Mouse (Mus musculus) embryonic stem cell, embryonic (primary cell): ENCODE results near the gene Rgs14.

ENCODE experiments used
- CTCF ChIA-PET, 4 experiments: fragments of 300-600 bp in 2 of 4; fragments of 350-600 bp in 2 of 4; sonication (Branson Sonifier 250); formaldehyde crosslinking; loops; one replicate each; lab custom pipeline; 2022; ENCODE audit warnings: inconsistent platforms in 2 of 4; lab: Charles Lee
- POLR2A ChIA-PET, 4 experiments: fragments of 300-600 bp in 2 of 4; fragments of 350-600 bp in 2 of 4; sonication (Branson Sonifier 250); formaldehyde crosslinking; loops; one replicate each; lab custom pipeline; 2022; ENCODE audit warnings: antibody characterized with exemption in 4 of 4, inconsistent platforms in 1 of 4; lab: Charles Lee

The Rgs14 gene

GRCm38 (mm10) chr13:55407341-55407740 is 37.8 kb downstream of the Rgs14 start:
- CTCF ChIA-PET, result interaction anchor here (0.5 to 2.3 kb wide), 6 partner anchors 11 to 110 kb away, joined by 3 to 10 read pairs (median 6); no protein-coding TSS in a partner anchor
- POLR2A ChIA-PET, result interaction anchor here in 2 of 4 experiments (0.5 to 1.4 kb wide), 5 partner anchors 13 to 232 kb away, joined by 3 to 4 read pairs (median 3); no protein-coding TSS in a partner anchor

DNA sequence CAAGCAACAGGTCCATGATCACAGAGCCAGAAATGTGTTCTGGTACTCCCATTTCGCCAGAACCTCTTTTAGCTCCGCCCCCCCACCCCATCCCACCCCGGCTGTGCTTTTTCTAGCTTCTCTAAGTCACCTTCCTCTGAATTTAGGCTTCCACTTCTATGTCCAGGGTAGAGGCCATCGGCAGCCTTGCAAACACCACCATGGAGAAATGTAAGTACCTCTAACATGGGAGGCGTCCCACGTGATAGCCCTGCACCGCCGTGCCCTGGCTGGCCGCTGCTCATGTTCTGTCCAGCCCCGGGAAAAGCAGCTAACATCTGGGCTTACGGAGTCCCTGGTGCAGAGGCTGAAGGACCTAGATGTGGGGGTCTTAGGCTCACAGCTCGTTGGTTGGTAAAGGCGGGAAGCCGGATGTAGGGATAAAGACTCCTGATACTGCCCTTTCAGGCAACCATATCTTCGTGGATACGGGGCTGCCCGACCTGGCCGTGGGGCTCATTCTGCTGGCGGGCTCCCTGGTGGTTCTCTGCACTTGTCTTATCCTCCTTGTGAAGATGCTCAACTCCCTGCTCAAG is 39.1 kb downstream of the Rgs14 start:
- CTCF ChIA-PET, result interaction anchor here in 3 of 4 experiments (0.5 to 2.3 kb wide), 6 partner anchors 10 to 120 kb away, joined by 3 to 11 read pairs (median 6); no protein-coding TSS in a partner anchor

GRCm38 (mm10) chr13:55411826-55412225 is 42.3 kb downstream of the Rgs14 start:
- ChIA-PET CTCF (interaction anchor here in 2 of 4 experiments (0.6 to 1.5 kb wide), 3 partner anchors 8 to 105 kb away, joined by 3 to 4 read pairs (median 3); no protein-coding TSS in a partner anchor), POLR2A (no interaction called here)

More for the DNA sequence above, 39.1 kb downstream of the Rgs14 start:
- POLR2A ChIA-PET, result interaction anchor here in 2 of 4 experiments (0.6 to 1.4 kb wide), 6 partner anchors 9 to 62 kb away, joined by 3 read pairs; partner anchors contain the start of gene Grk6 (in 1 of the 2)

GRCm38 (mm10) chr13:55412643-55413307 is 43.2 kb downstream of the Rgs14 start:
- CTCF ChIA-PET, result no interaction called here
- POLR2A ChIA-PET, result no interaction called here

DNA sequence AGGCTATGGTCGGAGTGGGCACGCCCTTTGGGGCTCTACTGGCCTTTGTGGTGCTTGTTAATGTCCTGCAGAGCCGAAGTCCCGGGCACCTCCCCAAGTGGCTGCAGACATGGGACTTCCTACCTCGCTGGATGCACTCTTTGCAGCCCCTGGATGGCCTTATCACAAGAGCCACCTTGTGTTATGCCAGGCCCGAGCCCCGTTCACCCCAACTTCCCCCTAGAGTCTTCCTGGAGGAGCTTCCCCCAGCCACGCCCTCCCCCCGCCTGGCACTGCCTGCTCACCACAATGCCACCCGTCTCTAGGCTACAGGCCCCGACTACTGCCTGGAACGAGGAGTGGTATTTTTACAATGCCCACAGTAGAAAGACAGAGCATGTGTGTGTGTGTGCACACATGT is 43.8 kb downstream of the Rgs14 start:
- POLR2A ChIA-PET, result no interaction called here
- CTCF ChIA-PET, result no interaction called here

DNA sequence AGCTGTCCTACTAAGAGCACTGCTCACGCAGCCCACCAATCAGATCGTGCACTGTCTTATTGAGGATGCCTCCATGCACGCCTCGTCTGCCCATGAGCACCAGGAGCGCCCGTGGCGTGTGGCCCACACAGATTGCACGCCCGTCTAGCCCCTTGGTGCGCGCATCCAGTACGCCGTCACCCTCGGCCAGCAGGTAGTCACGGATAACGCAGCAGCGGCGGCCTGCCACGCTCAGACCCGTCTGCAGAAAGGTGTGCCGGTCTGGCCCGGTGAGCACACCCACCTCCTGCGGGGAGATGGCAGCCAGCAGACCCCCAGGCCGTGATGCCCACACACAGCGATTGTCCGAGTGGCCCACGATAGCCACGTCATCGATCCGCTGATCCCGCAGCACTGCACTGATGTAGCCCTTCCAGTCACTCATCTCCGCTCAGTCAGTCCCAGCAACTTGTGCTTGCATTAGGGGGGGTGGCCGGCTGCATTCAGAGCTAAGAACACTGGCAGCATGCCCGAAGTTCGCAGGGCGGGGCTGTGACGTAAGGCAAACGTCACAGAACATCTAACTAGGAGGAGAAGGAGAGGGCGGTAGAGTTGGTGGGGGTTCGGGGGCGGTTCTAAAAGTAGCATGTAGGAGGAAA is 45.3 kb downstream of the Rgs14 start, which contains the start of gene Pfn3:
Gene Pfn3, minus strand, starts transcription at position 490 of the 638 bp plus-strand sequence.
- ChIA-PET CTCF (interaction anchor here in 2 of 4 experiments (0.6 to 1.8 kb wide), 3 partner anchors 9 to 19 kb away, joined by 4 to 18 read pairs (median 5); no protein-coding TSS in a partner anchor), POLR2A (interaction anchor here in 3 of 4 experiments (0.6 to 1.5 kb wide), 3 partner anchors 19 to 87 kb away, joined by 3 to 6 read pairs (median 5); no protein-coding TSS in a partner anchor)

GRCm38 (mm10) chr13:55418004-55418403 is 48.5 kb downstream of the Rgs14 start:
- CTCF ChIA-PET, result interaction anchor here (0.5 to 4.9 kb wide), 44 partner anchors 8 to 505 kb away, joined by 3 to 40 read pairs (median 4); partner anchors contain the start of genes Ddx41 (in 2 of the 4), F12 (in 1 of the 4), Grk6 (in 1 of the 4) and Pcbd2 (in 1 of the 4)
- POLR2A ChIA-PET, result interaction anchor here in 3 of 4 experiments (0.7 to 2.2 kb wide), 13 partner anchors 9 to 96 kb away, joined by 3 to 15 read pairs (median 3); partner anchors contain the start of genes Grk6 (in 1 of the 3) and Pdlim7 (in 1 of the 3)

DNA sequence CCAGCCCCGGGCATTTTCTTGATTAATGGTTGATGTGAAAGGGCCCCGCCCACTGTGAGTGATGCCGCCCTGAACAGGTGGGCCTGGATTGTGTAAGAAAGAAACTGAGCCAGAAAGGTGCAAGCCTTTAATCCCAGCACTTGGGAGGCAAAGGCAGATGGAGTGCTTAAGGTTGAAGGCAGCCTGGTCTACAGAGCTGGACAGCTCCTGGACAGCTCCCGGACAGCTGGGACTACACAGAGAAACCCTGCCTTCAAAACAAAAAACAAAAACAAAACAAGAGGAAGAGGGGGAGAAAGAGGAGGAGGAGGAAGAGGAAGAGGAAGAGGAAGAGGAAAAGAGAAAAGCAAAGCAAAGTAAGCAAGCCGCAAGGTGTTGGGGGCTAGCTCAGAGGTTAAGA is 49.6 kb downstream of the Rgs14 start:
- ChIA-PET POLR2A (interaction anchor here in 3 of 4 experiments (0.5 to 2.2 kb wide), 5 partner anchors 10 to 654 kb away, joined by 3 to 15 read pairs (median 4); partner anchors contain the start of gene Grk6 (in 1 of the 3)), CTCF (interaction anchor here (0.6 to 4.9 kb wide), 10 partner anchors 9 to 98 kb away, joined by 3 to 40 read pairs (median 4); no protein-coding TSS in a partner anchor)

- CTCF ChIA-PET, result interaction anchor here (0.5 to 4.9 kb wide), 20 partner anchors 9 to 358 kb away, joined by 3 to 40 read pairs (median 4); partner anchors contain the start of genes Grk6 (in 1 of the 4) and Prr7 (in 1 of the 4)
- POLR2A ChIA-PET, result interaction anchor here in 3 of 4 experiments (0.5 to 2.3 kb wide), 11 partner anchors 8 to 223 kb away, joined by 3 to 11 read pairs (median 3); partner anchors contain the start of genes Grk6 (in 2 of the 3) and Prr7 (in 1 of the 3)
Measured at GRCm38 (mm10) chr13:55420018-55420932, 50.7 kb downstream of the Rgs14 start.

DNA sequence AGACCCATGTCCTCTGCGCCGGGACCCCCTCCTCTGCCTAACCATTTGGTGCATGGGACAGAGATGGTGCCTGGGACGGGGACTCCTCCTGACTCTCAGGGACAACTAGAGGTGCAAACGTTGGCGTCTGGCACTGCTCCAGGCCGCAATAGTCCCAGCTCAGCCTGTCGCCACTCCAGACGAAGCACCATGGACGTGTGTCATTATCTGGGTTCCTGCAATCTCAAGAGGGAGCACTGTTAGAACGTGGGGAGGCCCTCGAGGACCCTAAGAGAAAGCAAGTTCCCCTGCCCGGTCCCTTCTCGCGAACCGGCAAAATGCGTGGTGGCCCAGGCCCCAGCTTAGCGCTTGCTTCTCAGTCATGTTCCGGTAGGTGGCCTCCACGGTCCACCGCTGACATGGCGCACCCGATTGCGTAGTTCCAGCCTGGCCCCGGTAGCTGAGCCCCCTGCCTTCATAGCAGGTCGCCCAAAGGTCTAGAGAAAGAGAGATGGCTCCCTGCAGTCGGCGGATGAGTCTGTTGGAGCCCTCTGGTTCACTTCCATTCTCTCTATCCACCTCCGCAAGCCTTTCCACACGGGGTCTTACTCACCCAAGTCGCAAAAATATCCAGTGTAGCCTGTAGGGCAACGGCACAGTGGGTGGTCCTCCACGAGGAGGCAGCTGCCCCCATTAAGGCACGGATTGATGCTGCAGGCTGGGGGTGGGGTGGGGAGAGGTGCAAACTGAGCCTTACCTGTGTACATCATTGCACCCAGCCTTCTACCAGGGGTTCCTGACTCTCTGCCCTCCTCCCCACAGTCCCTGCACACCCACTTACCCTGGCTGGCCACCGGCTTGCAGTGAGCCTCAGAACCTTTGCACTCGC is 51.6 kb downstream of the Rgs14 start:
- ChIA-PET CTCF (interaction anchor here (0.5 to 4.9 kb wide), 18 partner anchors 16 to 359 kb away, joined by 3 to 40 read pairs (median 4); partner anchors contain the start of genes Grk6 (in 1 of the 4) and Prr7 (in 1 of the 4)), POLR2A (interaction anchor here in 3 of 4 experiments (1.0 to 2.3 kb wide), 7 partner anchors 13 to 51 kb away, joined by 3 to 11 read pairs (median 4); partner anchors contain the start of gene Grk6 (in 3 of the 3))

- POLR2A ChIA-PET, result interaction anchor here in 1 of 4 experiments (1.8 kb wide), 1 partner anchor 18 kb away, joined by 5 read pairs; the partner anchor contains the start of gene Grk6
- CTCF ChIA-PET, result interaction anchor here in 1 of 4 experiments (1.9 kb wide), 1 partner anchor 9 kb away, joined by 6 read pairs; no protein-coding TSS in a partner anchor
Measured at GRCm38 (mm10) chr13:55426613-55427012, 57.1 kb downstream of the Rgs14 start, which contains the start of gene F12. Gene F12, minus strand, starts transcription at chr13:55426793.

GRCm38 (mm10) chr13:55429226-55429888 is 59.8 kb downstream of the Rgs14 start:
- ChIA-PET POLR2A (interaction anchor here in 2 of 4 experiments (0.8 to 2.3 kb wide), 8 partner anchors 10 to 264 kb away, joined by 3 to 10 read pairs (median 4); partner anchors contain the start of genes Grk6 (in 2 of the 2) and B230219D22Rik (in 1 of the 2)), CTCF (interaction anchor here in 1 of 4 experiments (1.0 kb wide), 1 partner anchor 11 kb away, joined by 4 read pairs; no protein-coding TSS in a partner anchor)

GRCm38 (mm10) chr13:55430566-55430965 is 61.0 kb downstream of the Rgs14 start:
- CTCF ChIA-PET, result interaction anchor here in 1 of 4 experiments (0.6 kb wide), 1 partner anchor 48 kb away, joined by 7 read pairs; no protein-coding TSS in a partner anchor
- POLR2A ChIA-PET, result interaction anchor here in 2 of 4 experiments (1.1 to 2.3 kb wide), 5 partner anchors 14 to 103 kb away, joined by 3 to 10 read pairs (median 4); partner anchors contain the start of gene Grk6 (in 2 of the 2)

- ChIA-PET CTCF (interaction anchor here in 1 of 4 experiments (0.6 kb wide), 1 partner anchor 65 kb away, joined by 3 read pairs; no protein-coding TSS in a partner anchor), POLR2A (interaction anchor here in 2 of 4 experiments (0.7 to 2.1 kb wide), 3 partner anchors 10 to 13 kb away, joined by 3 to 9 read pairs (median 5); partner anchors contain the start of gene Grk6 (in 2 of the 2))
Measured at GRCm38 (mm10) chr13:55431889-55432685, 62.6 kb downstream of the Rgs14 start.
